Mouse (Mus musculus) forebrain, embryonic 11.5 days (tissue): ENCODE results near the gene Smg9. TPM values are rescaled to one million over a fixed set of nuclear protein-coding genes. Genes with fewer than 3 reads are reported as not detected.

ENCODE experiments used
- ATAC-seq: fragments of 200-750 bp; cut with Nextera tagmentation; replicated peaks from 2 replicates; pipeline ENCODE4 v1.8.0; 2017; ENCODE audit warnings: moderate TSS enrichment; ENCODE audit not compliant: low FRiP score
- DNase-seq: peaks from one replicate; pipeline ENCODE4 v3.0.0-alpha.2; 2017; ENCODE audit warnings: low spot score
- H3K27ac ChIP-seq: fragments of 300-500 bp; sonication (generic); 2 replicates; pipeline ENCODE4 v1.5.1; 2014; ENCODE audit warnings: low read depth, low read length
- H3K27me3 ChIP-seq: fragments of 300-500 bp; sonication (generic); 2 replicates; pipeline ENCODE4 v1.6.1; 2014; ENCODE audit warnings: mild to moderate bottlenecking, low read length, mixed read lengths; ENCODE audit not compliant: control insufficient read depth, insufficient read depth
- H3K36me3 ChIP-seq: fragments of 300-500 bp; sonication (generic); 2 replicates; pipeline ENCODE4 v1.6.1; 2014; ENCODE audit warnings: mild to moderate bottlenecking, low read length, moderate library complexity, mixed read lengths; ENCODE audit not compliant: control insufficient read depth, insufficient read depth
- H3K4me1 ChIP-seq: fragments of 300-500 bp; sonication (generic); replicated peaks from 2 replicates; pipeline ENCODE4 v1.6.1; 2014; ENCODE audit warnings: low read length, mixed read lengths; ENCODE audit not compliant: control insufficient read depth, insufficient read depth
- H3K4me2 ChIP-seq: fragments of 300-500 bp; sonication (generic); 2 replicates; pipeline ENCODE4 v1.6.1; 2014; ENCODE audit warnings: low read depth, mild to moderate bottlenecking, low read length, moderate library complexity, mixed read lengths; ENCODE audit not compliant: severe bottlenecking
- H3K4me3 ChIP-seq: fragments of 300-500 bp; sonication (generic); 2 replicates; pipeline ENCODE4 v1.5.1; 2014; ENCODE audit warnings: low read depth, low read length
- H3K9ac ChIP-seq: fragments of 300-500 bp; sonication (generic); 2 replicates; pipeline ENCODE4 v1.6.1; 2014; ENCODE audit warnings: low read length
- H3K9me3 ChIP-seq: fragments of 300-500 bp; sonication (generic); 2 replicates; pipeline ENCODE4 v1.6.1; 2016; ENCODE audit warnings: low read length, mixed read lengths; ENCODE audit not compliant: control insufficient read depth
- WGBS: fragments of 180-500 bp; shearing (Covaris S2); extraction: QIAGEN DNeasy Blood & Tissue Kit; methylation state at CpG from one replicate; pipeline ENCODE4 v1.1.7; 2014; 5-methylcytosine and 5-hydroxymethylcytosine counted together
- polyA plus RNA-seq: library from polyadenylated mRNA; unstranded; fragments of >200 nt; fragmentation: Nextera tagmentation; extraction: Ambion mirVana; gene quantifications from 2 replicates; pipeline ENCODE4 v1.2.1, GENCODE M21; 2014

The Smg9 gene
- polyA plus RNA-seq, 1 experiment from 2014 or later = 29.6 TPM

GRCm38 (mm10) chr7:24365258-24366014 lies 34.0 kb upstream of the Smg9 start:
- ATAC-seq (peak; percentile 31; the same call in 1 of the 2 replicates), DNase-seq (no peak)
- Histone ChIP-seq H3K9ac (no peak overlapping the region), H3K4me2 (no peak overlapping the region), H3K4me3 (no peak overlapping the region), H3K27ac (no peak overlapping the region), H3K9me3 (no peaks in the 10 kb centered on the region), H3K4me1 (no peaks in the 10 kb centered on the region), H3K36me3 (no peaks in the 10 kb centered on the region), H3K27me3 (no peaks in the 10 kb centered on the region; the same call in 1 of the 2 replicates)
- WGBS = 72% methylated on average over 5 of the region's 5 CpGs

- H3K27me3 ChIP-seq = no peaks in the 10 kb centered on the region; the same call in 1 of the 2 replicates
- H3K4me3 ChIP-seq = no peak overlapping the region
- no peaks in the 10 kb centered on the region for H3K4me1 ChIP-seq
- no peak overlapping the region for H3K4me2 ChIP-seq
- H3K36me3 ChIP-seq = no peaks in the 10 kb centered on the region
- 81% methylated on average over 15 of the region's 15 CpGs for WGBS
- H3K9me3 ChIP-seq = no peaks in the 10 kb centered on the region
- H3K27ac ChIP-seq = no peak overlapping the region
- DNase-seq (no peak), ATAC-seq (no peak)
- no peak overlapping the region for H3K9ac ChIP-seq
Observed at GRCm38 (mm10) chr7:24366716-24367632, 32.4 kb upstream of the Smg9 start.

- H3K4me1 ChIP-seq = no peaks in the 10 kb centered on the region
- H3K4me3 ChIP-seq = no peak overlapping the region
- no peak overlapping the region for H3K27ac ChIP-seq
- H3K9me3 ChIP-seq = no peaks in the 10 kb centered on the region
- no peak for ATAC-seq
- 82% methylated on average over 4 of the region's 4 CpGs for WGBS
- H3K9ac ChIP-seq = no peak overlapping the region
- H3K36me3 ChIP-seq = no peaks in the 10 kb centered on the region
- no peak overlapping the region for H3K4me2 ChIP-seq
- no peak for DNase-seq
- H3K27me3 ChIP-seq = no peaks in the 10 kb centered on the region
Observed at GRCm38 (mm10) chr7:24368226-24368625, 31.2 kb upstream of the Smg9 start.

- no peak overlapping the region for H3K4me2 ChIP-seq
- no peaks in the 10 kb centered on the region for H3K9me3 ChIP-seq
- 92% methylated on average over 7 of the region's 7 CpGs for WGBS
- no peaks in the 10 kb centered on the region for H3K27me3 ChIP-seq
- H3K4me3 ChIP-seq = no peak overlapping the region
- no peak overlapping the region for H3K9ac ChIP-seq
- H3K27ac ChIP-seq = no peak overlapping the region
- H3K4me1 ChIP-seq = no peaks in the 10 kb centered on the region
- H3K36me3 ChIP-seq = no peaks in the 10 kb centered on the region
- ATAC-seq (no peak), DNase-seq (no peak)
Observed at GRCm38 (mm10) chr7:24368946-24369345, 30.5 kb upstream of the Smg9 start.

GRCm38 (mm10) chr7:24369731-24370541 lies 29.5 kb upstream of the Smg9 start, which contains the start of gene Kcnn4:
Gene Kcnn4, plus strand, starts transcription at chr7:24370263.
- H3K36me3 ChIP-seq = no peaks in the 10 kb centered on the region
- 47% methylated on average over 23 of the region's 23 CpGs for WGBS
- no peak within 1 kb of the TSS for H3K4me2 ChIP-seq
- DNase-seq = no peak
- no peak for ATAC-seq
- no peaks in the 10 kb centered on the region for H3K9me3 ChIP-seq
- no peaks in the 10 kb centered on the region for H3K27me3 ChIP-seq
- H3K4me3 ChIP-seq = no peak within 1 kb of the TSS; the same call in 1 of the 2 replicates
- H3K9ac ChIP-seq = no peak within 1 kb of the TSS
- no peaks in the 10 kb centered on the region for H3K4me1 ChIP-seq
- no peak within 1 kb of the TSS for H3K27ac ChIP-seq

GRCm38 (mm10) chr7:24371012-24371808 lies 28.2 kb upstream of the Smg9 start:
- Histone ChIP-seq H3K27me3 (no peaks in the 10 kb centered on the region), H3K4me3 (no peak overlapping the region), H3K9me3 (no peaks in the 10 kb centered on the region), H3K4me1 (no peaks in the 10 kb centered on the region), H3K4me2 (no peak overlapping the region), H3K9ac (no peak overlapping the region), H3K36me3 (no peaks in the 10 kb centered on the region), H3K27ac (no peak overlapping the region)
- DNase-seq (no peak), ATAC-seq (no peak; the same call in 1 of the 2 replicates)
- WGBS = 76% methylated on average over 7 of the region's 7 CpGs

- Histone ChIP-seq H3K9ac (no peak overlapping the region), H3K36me3 (no peaks in the 10 kb centered on the region), H3K27me3 (peaks cover under 1% of the 10 kb centered on the region; the same call in 1 of the 2 replicates), H3K9me3 (no peaks in the 10 kb centered on the region), H3K4me3 (no peak overlapping the region), H3K27ac (no peak overlapping the region), H3K4me2 (no peak overlapping the region), H3K4me1 (no peaks in the 10 kb centered on the region)
- no peak for ATAC-seq
- no peak for DNase-seq
- WGBS = 67% methylated on average over 3 of the region's 3 CpGs
Observed at GRCm38 (mm10) chr7:24371809-24372145, 27.6 kb upstream of the Smg9 start.
